Mouse (Mus musculus): ENCODE data around the gene Plac9b. TPM values are rescaled to one million over a fixed set of nuclear protein-coding genes. Genes with fewer than 3 reads are reported as not detected.
A peak's percentile ranks its signal among the peaks of the same experiment; 100 is the strongest.
"Not testable (repeated sequence)": the region's sequence is repeated elsewhere in the genome, so short reads cannot be mapped to it uniquely, and the experiment has no call there.

Gene Plac9b
- 1.1 and 1.9 TPM in 2 replicates for polyA plus RNA-seq (2016; fragmentation: Nextera tagmentation; extraction: Ambion mirVana)

- H3K9me3 ChIP-seq; ATAC-seq (ENCODE audit: low FRiP score); H3K4me1 ChIP-seq; H3K4me2 ChIP-seq; H3K27ac ChIP-seq; H3K4me3 ChIP-seq (replicated peaks); H3K36me3 ChIP-seq (replicated peaks); H3K9ac ChIP-seq; H3K27me3 ChIP-seq: not testable (repeated sequence)
- no CpG with 5 or more reads among the region's 10 CpGs for WGBS
Observed at GRCm38 (mm10) chr14:26182380-26182779, at the start of gene Plac9b. TSS of gene Plac9b (minus strand) at chr14:26182480.

GRCm38 (mm10) chr14:26216233-26217000, 34.1 kb upstream of the Plac9b start:
- not testable (repeated sequence) for H3K4me3 ChIP-seq (replicated peaks); H3K9me3 ChIP-seq; H3K4me2 ChIP-seq; H3K9ac ChIP-seq; H3K36me3 ChIP-seq (replicated peaks); H3K27me3 ChIP-seq; H3K4me1 ChIP-seq; H3K27ac ChIP-seq; ATAC-seq (ENCODE audit: low FRiP score)
- no CpG with 5 or more reads among the region's 5 CpGs for WGBS

DNA sequence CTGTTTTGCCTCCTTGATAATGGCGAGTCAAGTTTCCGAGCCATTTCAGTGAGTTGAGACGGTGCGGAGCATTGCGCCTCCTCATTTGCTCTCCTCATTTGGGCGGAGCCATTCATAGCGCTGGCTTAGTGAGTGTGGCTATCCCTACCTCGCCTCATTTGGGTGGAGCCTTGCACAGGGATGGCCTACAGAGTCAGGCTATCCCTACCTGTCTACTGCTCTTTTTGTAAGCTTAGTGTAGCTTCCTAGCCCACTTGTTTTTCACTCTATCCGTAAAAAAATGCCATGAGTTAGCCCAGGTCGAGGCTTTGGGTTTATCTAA, 24.6 kb upstream of the Plac9b start, which contains the start of gene Tmem254b:
TSS of gene Tmem254b (minus strand) at position 116 of the 322 bp plus-strand sequence.
- WGBS, result no CpG with 5 or more reads among the region's 10 CpGs
- H3K4me2 ChIP-seq; H3K9me3 ChIP-seq; H3K27me3 ChIP-seq; H3K36me3 ChIP-seq (replicated peaks); H3K4me3 ChIP-seq (replicated peaks); H3K9ac ChIP-seq; H3K27ac ChIP-seq; H3K4me1 ChIP-seq: not testable (repeated sequence)
- peak; percentile 57; the same call in 1 of the 2 replicates for ATAC-seq (ENCODE audit: low FRiP score)

GRCm38 (mm10) chr14:26206197-26206925, 24.1 kb upstream of the Plac9b start:
- H3K27ac ChIP-seq; H3K4me2 ChIP-seq; H3K4me3 ChIP-seq (replicated peaks); H3K36me3 ChIP-seq (replicated peaks); H3K27me3 ChIP-seq; H3K4me1 ChIP-seq; H3K9me3 ChIP-seq; H3K9ac ChIP-seq: not testable (repeated sequence)
- peak; percentile 77 for ATAC-seq (ENCODE audit: low FRiP score)
- no CpG with 5 or more reads among the region's 44 CpGs for WGBS

- not testable (repeated sequence) for H3K36me3 ChIP-seq (replicated peaks); ATAC-seq (ENCODE audit: low FRiP score); H3K4me2 ChIP-seq; H3K4me1 ChIP-seq; H3K4me3 ChIP-seq (replicated peaks); H3K9me3 ChIP-seq; H3K9ac ChIP-seq; H3K27ac ChIP-seq; H3K27me3 ChIP-seq
- WGBS, result no CpG with 5 or more reads among the region's 3 CpGs
Observed at GRCm38 (mm10) chr14:26197851-26198250, 15.6 kb upstream of the Plac9b start.

GRCm38 (mm10) chr14:26188361-26188760, 6.1 kb upstream of the Plac9b start:
- not testable (repeated sequence) for H3K36me3 ChIP-seq (replicated peaks); H3K27me3 ChIP-seq; H3K4me2 ChIP-seq; H3K27ac ChIP-seq; H3K9me3 ChIP-seq; H3K9ac ChIP-seq; ATAC-seq (ENCODE audit: low FRiP score); H3K4me1 ChIP-seq; H3K4me3 ChIP-seq (replicated peaks)
- no CpG with 5 or more reads among the region's 8 CpGs for WGBS

- not testable (repeated sequence) for H3K9ac ChIP-seq; H3K36me3 ChIP-seq (replicated peaks); H3K4me2 ChIP-seq; H3K9me3 ChIP-seq; H3K4me3 ChIP-seq (replicated peaks); ATAC-seq (ENCODE audit: low FRiP score); H3K4me1 ChIP-seq; H3K27me3 ChIP-seq; H3K27ac ChIP-seq
- no CpG with 5 or more reads among the region's 9 CpGs for WGBS
Observed at GRCm38 (mm10) chr14:26186638-26187037, 4.4 kb upstream of the Plac9b start.

DNA sequence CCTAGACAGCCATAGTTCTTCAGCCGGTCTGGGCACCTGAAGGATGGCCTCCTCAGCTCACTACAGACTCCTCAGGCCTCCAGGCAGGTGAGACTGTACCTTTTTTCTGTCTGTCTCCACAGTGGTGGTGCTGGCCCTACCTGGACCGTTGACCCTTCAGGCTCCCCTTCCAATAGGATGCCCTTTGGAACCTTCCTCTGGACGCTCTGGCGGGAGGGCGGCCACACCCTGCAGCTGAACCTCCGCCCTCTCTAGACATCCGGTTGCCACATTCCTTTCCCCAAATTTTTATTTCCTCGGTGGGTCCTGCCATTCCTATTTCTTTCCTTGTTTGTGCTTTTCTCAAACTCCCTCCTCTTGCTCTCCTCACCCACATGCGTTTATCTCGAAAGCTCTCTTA, 620 bp downstream of the Plac9b start:
- ATAC-seq (ENCODE audit: low FRiP score); H3K4me3 ChIP-seq (replicated peaks); H3K9me3 ChIP-seq; H3K9ac ChIP-seq; H3K4me2 ChIP-seq; H3K4me1 ChIP-seq; H3K27ac ChIP-seq; H3K27me3 ChIP-seq; H3K36me3 ChIP-seq (replicated peaks): not testable (repeated sequence)
- no CpG with 5 or more reads among the region's 10 CpGs for WGBS

GRCm38 (mm10) chr14:26175028-26175427, 7.3 kb downstream of the Plac9b start:
- not testable (repeated sequence) for H3K4me2 ChIP-seq; ATAC-seq (ENCODE audit: low FRiP score); H3K9ac ChIP-seq; H3K9me3 ChIP-seq; H3K27me3 ChIP-seq; H3K36me3 ChIP-seq (replicated peaks); H3K4me3 ChIP-seq (replicated peaks); H3K4me1 ChIP-seq; H3K27ac ChIP-seq
- WGBS, result no CpG with 5 or more reads among the region's 6 CpGs

- H3K9ac ChIP-seq; H3K4me2 ChIP-seq; H3K27ac ChIP-seq; H3K9me3 ChIP-seq; H3K27me3 ChIP-seq; H3K4me1 ChIP-seq; H3K4me3 ChIP-seq (replicated peaks); ATAC-seq (ENCODE audit: low FRiP score); H3K36me3 ChIP-seq (replicated peaks): not testable (repeated sequence)
- no CpG with 5 or more reads among the region's 3 CpGs for WGBS
Observed at GRCm38 (mm10) chr14:26173955-26174354, 8.3 kb downstream of the Plac9b start.

DNA sequence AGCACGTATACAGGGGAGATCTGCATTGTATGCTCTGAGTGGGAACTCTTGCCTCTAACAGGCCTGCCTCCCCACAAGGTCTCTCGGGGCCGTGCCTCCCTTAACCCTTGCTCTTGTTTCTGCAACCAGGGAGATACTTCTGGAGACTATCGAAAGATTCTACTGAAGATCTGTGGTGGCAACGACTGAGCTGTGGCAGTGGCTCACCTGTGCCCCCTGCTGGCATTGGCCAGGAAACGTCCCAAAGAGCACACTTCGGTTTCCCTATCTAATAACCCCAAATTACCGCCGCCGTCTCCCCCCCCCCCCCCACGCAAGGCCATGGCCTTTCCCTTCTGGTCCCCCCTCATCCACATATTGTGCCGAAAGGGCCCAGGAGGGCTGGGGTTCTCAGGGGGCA, 17.0 kb downstream of the Plac9b start:
- not testable (repeated sequence) for ATAC-seq (ENCODE audit: low FRiP score); H3K4me2 ChIP-seq; H3K4me3 ChIP-seq (replicated peaks); H3K36me3 ChIP-seq (replicated peaks); H3K4me1 ChIP-seq; H3K27ac ChIP-seq; H3K27me3 ChIP-seq; H3K9ac ChIP-seq; H3K9me3 ChIP-seq
- no CpG with 5 or more reads among the region's 12 CpGs for WGBS

GRCm38 (mm10) chr14:26162423-26162822, 19.9 kb downstream of the Plac9b start:
- no CpG with 5 or more reads among the region's 5 CpGs for WGBS
- ATAC-seq (ENCODE audit: low FRiP score); H3K4me1 ChIP-seq; H3K9ac ChIP-seq; H3K27me3 ChIP-seq; H3K27ac ChIP-seq; H3K36me3 ChIP-seq (replicated peaks); H3K4me3 ChIP-seq (replicated peaks); H3K9me3 ChIP-seq; H3K4me2 ChIP-seq: not testable (repeated sequence)

DNA sequence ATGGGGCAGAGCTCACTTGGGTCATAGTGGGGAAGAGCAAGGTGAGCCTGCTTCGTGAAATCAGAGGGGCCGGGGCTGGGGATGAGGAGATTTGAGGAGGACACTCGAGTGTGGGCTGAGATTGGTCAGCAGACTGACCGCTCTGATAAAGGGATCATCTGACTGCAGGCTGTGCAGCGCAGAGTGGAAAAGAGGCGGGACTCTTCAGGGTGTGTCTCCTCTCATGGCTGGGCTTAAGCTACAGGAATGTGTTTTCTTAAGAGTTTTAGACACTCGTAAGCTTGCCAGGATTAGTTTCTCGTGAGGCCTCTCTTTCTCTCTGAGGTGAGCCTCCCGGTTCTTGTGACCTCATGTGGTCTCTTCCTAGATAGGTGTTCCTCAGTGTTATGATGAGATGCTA, 21.1 kb downstream of the Plac9b start:
- H3K9me3 ChIP-seq; H3K27ac ChIP-seq; H3K4me1 ChIP-seq; H3K4me2 ChIP-seq; H3K9ac ChIP-seq; ATAC-seq (ENCODE audit: low FRiP score); H3K4me3 ChIP-seq (replicated peaks); H3K27me3 ChIP-seq; H3K36me3 ChIP-seq (replicated peaks): not testable (repeated sequence)
- WGBS, result no CpG with 5 or more reads among the region's 9 CpGs

All from forebrain, embryonic 12.5 days (tissue).